Mouse (Mus musculus) liver, embryonic 14.5 days (tissue): Measurements from ENCODE around the gene Ccdc148. TPM values are rescaled to one million over a fixed set of nuclear protein-coding genes. Genes with fewer than 3 reads are reported as not detected.

Source experiments
- ATAC-seq: fragments of 200-750 bp; cut with Nextera tagmentation; 2 replicates; pipeline ENCODE4 v1.8.0; 2017; ENCODE audit warnings: moderate number of reproducible peaks, mild to moderate bottlenecking, moderate library complexity; ENCODE audit not compliant: insufficient read depth
- DNase-seq, 3 experiments: peaks; one replicate each; pipeline ENCODE4 v3.0.0-alpha.2; 2012 to 2013; ENCODE audit warnings: low read depth in 3 of 3, low spot score in 3 of 3
- H3K27ac ChIP-seq: fragments of 300-500 bp; sonication (generic); 2 replicates; pipeline ENCODE4 v1.5.1; 2014; ENCODE audit warnings: moderate library complexity, mild to moderate bottlenecking, control low read depth, inconsistent platforms
- H3K27me3 ChIP-seq: fragments of 300-500 bp; sonication (generic); 2 replicates; pipeline ENCODE4 v1.6.1; 2014; ENCODE audit warnings: mild to moderate bottlenecking, low read length, moderate library complexity; ENCODE audit not compliant: control insufficient read depth, insufficient read depth
- H3K36me3 ChIP-seq: fragments of 300-500 bp; sonication (generic); replicated peaks from 2 replicates; pipeline ENCODE4 v1.6.1; 2014; ENCODE audit warnings: low read depth; ENCODE audit not compliant: control insufficient read depth, insufficient read depth
- H3K4me1 ChIP-seq, 2 experiments: fragments of 200-500 bp in 1 of 2; fragments of 300-500 bp in 1 of 2; sonication (generic) in 1 of 2; replicated peaks; 2 replicates each; pipeline ENCODE4 v1.6.1; 2012 to 2014; ENCODE audit warnings: antibody characterized with exemption in 1 of 2, inconsistent platforms in 1 of 2, low read length in 1 of 2; ENCODE audit not compliant: control insufficient read depth in 2 of 2, insufficient read depth in 2 of 2
- H3K4me2 ChIP-seq: fragments of 300-500 bp; sonication (generic); 2 replicates; pipeline ENCODE4 v1.6.1; 2014; ENCODE audit warnings: low read depth, mild to moderate bottlenecking, control low read depth, moderate library complexity
- H3K4me3 ChIP-seq, 2 experiments: fragments of 200-500 bp in 1 of 2; fragments of 300-500 bp in 1 of 2; sonication (generic) in 1 of 2; 2 replicates each; pipeline ENCODE4 v1.5.1; 2012 to 2014; ENCODE audit warnings: low read depth in 2 of 2, low read length in 2 of 2, mild to moderate bottlenecking in 2 of 2, control low read depth in 1 of 2, inconsistent platforms in 1 of 2, moderate library complexity in 1 of 2; ENCODE audit not compliant: insufficient read depth in 1 of 2
- H3K9ac ChIP-seq: fragments of 300-500 bp; sonication (generic); replicated peaks from 2 replicates; pipeline ENCODE4 v1.6.1; 2014; ENCODE audit warnings: mild to moderate bottlenecking, control low read depth, moderate library complexity
- H3K9me3 ChIP-seq: fragments of 300-500 bp; sonication (generic); 2 replicates; pipeline ENCODE4 v1.6.1; 2016; ENCODE audit warnings: low read length, mixed read lengths; ENCODE audit not compliant: control insufficient read depth
- CTCF ChIP-seq: IDR thresholded peaks from 2 replicates; pipeline ENCODE4 v1.5.1; 2016; ENCODE audit warnings: antibody characterized with exemption, low read depth, control low read depth
- EP300 ChIP-seq: IDR thresholded peaks from 2 replicates; pipeline ENCODE4 v1.6.1; 2016; ENCODE audit warnings: antibody characterized with exemption, low read depth
- WGBS: fragments of 180-500 bp; shearing (Covaris S2); extraction: QIAGEN DNeasy Blood & Tissue Kit; methylation state at CpG from one replicate; pipeline ENCODE4 v1.1.7; 2014; ENCODE audit not compliant: insufficient replicate concordance; 5-methylcytosine and 5-hydroxymethylcytosine counted together
- polyA plus RNA-seq, 2 experiments: library from polyadenylated mRNA; depleted of rRNA in 1 of 2; stranded (reverse) in 1 of 2; unstranded in 1 of 2; fragments of >200 nt; fragmentation: Nextera tagmentation in 1 of 2; extraction: Ambion mirVana in 1 of 2; gene quantifications; 2 replicates each; pipeline versions ENCODE4 v1.2.1 to v1.2.3; 2012 to 2014

Ccdc148 gene
- polyA plus RNA-seq, 2 experiments, result 0.20 to 0.26 TPM

GRCm38 (mm10) chr2:59205092-59205491 lies 44.6 kb upstream of the Ccdc148 start:
- TF ChIP-seq EP300 (no peak), CTCF (no peak)
- Histone ChIP-seq H3K9ac (no peak overlapping the region), H3K36me3 (no peaks in the 10 kb centered on the region), H3K4me3 (no peak overlapping the region), H3K9me3 (no peaks in the 10 kb centered on the region), H3K4me1 (peaks cover 0 to 2% of the 10 kb centered on the region in 2 experiments; a peak in 3 of 4 replicates), H3K27me3 (no peaks in the 10 kb centered on the region), H3K27ac (no peak overlapping the region), H3K4me2 (no peak overlapping the region)
- WGBS, result 79% methylated on average over 9 of the region's 9 CpGs
- DNase-seq (no peak), ATAC-seq (no peak)

- Histone ChIP-seq H3K36me3 (no peaks in the 10 kb centered on the region), H3K9me3 (no peaks in the 10 kb centered on the region), H3K9ac (no peak overlapping the region), H3K27ac (no peak overlapping the region), H3K4me1 (peaks cover 0 to 2% of the 10 kb centered on the region in 2 experiments; a peak in 3 of 4 replicates), H3K27me3 (no peaks in the 10 kb centered on the region), H3K4me2 (no peak overlapping the region), H3K4me3 (no peak overlapping the region)
- no peak for TF ChIP-seq EP300
- no peak for TF ChIP-seq CTCF
- WGBS, result 64% methylated on average over 3 of the region's 3 CpGs
- no peak for ATAC-seq
- no peak for DNase-seq
Observed at GRCm38 (mm10) chr2:59203627-59204425, 43.3 kb upstream of the Ccdc148 start.

- Histone ChIP-seq H3K4me1 (peaks cover 0 to 2% of the 10 kb centered on the region in 2 experiments; a peak in 3 of 4 replicates), H3K27ac (no peak overlapping the region), H3K9me3 (no peaks in the 10 kb centered on the region), H3K4me3 (no peak overlapping the region), H3K36me3 (no peaks in the 10 kb centered on the region), H3K9ac (no peak overlapping the region), H3K4me2 (no peak overlapping the region), H3K27me3 (no peaks in the 10 kb centered on the region)
- no peak for ATAC-seq
- 46% methylated on average over 5 of the region's 5 CpGs for WGBS
- no peak for DNase-seq
- no peak for TF ChIP-seq EP300
- no peak for TF ChIP-seq CTCF
Observed at GRCm38 (mm10) chr2:59202930-59203329, 42.4 kb upstream of the Ccdc148 start.

- H3K4me3 ChIP-seq, result no peak overlapping the region
- H3K9ac ChIP-seq, result no peak overlapping the region
- ATAC-seq, result no peak
- H3K9me3 ChIP-seq, result no peaks in the 10 kb centered on the region
- H3K27ac ChIP-seq, result no peak overlapping the region
- no peak for DNase-seq
- H3K4me1 ChIP-seq, result peaks cover 0 to 2% of the 10 kb centered on the region in 2 experiments; a peak in 2 of 4 replicates
- H3K27me3 ChIP-seq, result no peaks in the 10 kb centered on the region
- no peaks in the 10 kb centered on the region for H3K36me3 ChIP-seq
- no peak overlapping the region for H3K4me2 ChIP-seq
- TF ChIP-seq CTCF, result no peak
- TF ChIP-seq EP300, result no peak
- 80% methylated on average over 3 of the region's 3 CpGs for WGBS
Observed at GRCm38 (mm10) chr2:59200511-59200910, 40.0 kb upstream of the Ccdc148 start.

- Histone ChIP-seq H3K27me3 (no peaks in the 10 kb centered on the region), H3K4me2 (no peak overlapping the region), H3K36me3 (no peaks in the 10 kb centered on the region), H3K9me3 (no peaks in the 10 kb centered on the region), H3K4me1 (peaks cover 0 to 2% of the 10 kb centered on the region in 2 experiments; a peak in 2 of 4 replicates), H3K27ac (no peak overlapping the region), H3K4me3 (no peak overlapping the region), H3K9ac (no peak overlapping the region)
- WGBS, result 74% methylated on average over 5 of the region's 5 CpGs
- DNase-seq (no peak), ATAC-seq (no peak)
- no peak for TF ChIP-seq EP300
- no peak for TF ChIP-seq CTCF
Observed at GRCm38 (mm10) chr2:59199476-59199976, 39.0 kb upstream of the Ccdc148 start.
